Mouse (Mus musculus): ENCODE data around the gene Alkbh6. TPM values are rescaled to one million over a fixed set of nuclear protein-coding genes. Genes with fewer than 3 reads are reported as not detected.
A peak's percentile ranks its signal among the peaks of the same experiment; 100 is the strongest.

Alkbh6 gene
- 80.8 and 82.0 TPM in 2 replicates for polyA plus RNA-seq (2015; fragmentation: Nextera tagmentation; extraction: Ambion mirVana)

GRCm38 (mm10) chr7:30308076-30309005 is at the start of gene Alkbh6:
Gene Alkbh6, plus strand, starts transcription at chr7:30308717.
- peak; percentile 99 for ATAC-seq (ENCODE audit: insufficient number of reproducible peaks, low FRiP score, low TSS enrichment, low read depth)
- Histone ChIP-seq H3K9ac (peak within 1 kb of the TSS; percentile 61), H3K27ac (peak within 1 kb of the TSS; percentile 80), H3K9me3 (no peaks in the 10 kb centered on the region), H3K4me2 (peak within 1 kb of the TSS; percentile 87), H3K36me3 (peaks cover 42% of the 10 kb centered on the region), H3K4me3 (peak within 1 kb of the TSS; percentile 68), H3K27me3 (no peaks in the 10 kb centered on the region), H3K4me1 (peaks cover 17% of the 10 kb centered on the region)
- 3% methylated on average over 27 of the region's 27 CpGs for WGBS

GRCm38 (mm10) chr7:30265041-30265440 is 43.5 kb upstream of the Alkbh6 start:
- Histone ChIP-seq H3K4me3 (no peak overlapping the region), H3K27ac (no peak overlapping the region), H3K4me2 (no peak overlapping the region), H3K9ac (no peak overlapping the region), H3K9me3 (no peaks in the 10 kb centered on the region), H3K27me3 (no peaks in the 10 kb centered on the region), H3K4me1 (no peaks in the 10 kb centered on the region), H3K36me3 (peaks cover 23% of the 10 kb centered on the region; the same call in 1 of the 2 replicates)
- no peak for ATAC-seq (ENCODE audit: insufficient number of reproducible peaks, low FRiP score, low TSS enrichment, low read depth)
- WGBS = 91% methylated on average over 2 of the region's 2 CpGs

- peaks cover 28% of the 10 kb centered on the region for H3K36me3 ChIP-seq
- H3K27me3 ChIP-seq = no peaks in the 10 kb centered on the region
- H3K27ac ChIP-seq = no peak overlapping the region
- H3K4me1 ChIP-seq = no peaks in the 10 kb centered on the region
- no peak overlapping the region for H3K4me3 ChIP-seq
- no peaks in the 10 kb centered on the region for H3K9me3 ChIP-seq
- no peak for ATAC-seq (ENCODE audit: insufficient number of reproducible peaks, low FRiP score, low TSS enrichment, low read depth)
- H3K4me2 ChIP-seq = no peak overlapping the region
- no peak overlapping the region for H3K9ac ChIP-seq
- 98% methylated on average over 5 of the region's 5 CpGs for WGBS
Measured at GRCm38 (mm10) chr7:30265531-30265930, 43.0 kb upstream of the Alkbh6 start.

GRCm38 (mm10) chr7:30265935-30266334 is 42.6 kb upstream of the Alkbh6 start:
- Histone ChIP-seq H3K36me3 (peaks cover 30% of the 10 kb centered on the region), H3K9me3 (no peaks in the 10 kb centered on the region), H3K4me3 (no peak overlapping the region), H3K27ac (no peak overlapping the region), H3K4me1 (no peaks in the 10 kb centered on the region), H3K27me3 (no peaks in the 10 kb centered on the region), H3K4me2 (no peak overlapping the region), H3K9ac (no peak overlapping the region)
- 93% methylated on average over 7 of the region's 7 CpGs for WGBS
- no peak for ATAC-seq (ENCODE audit: insufficient number of reproducible peaks, low FRiP score, low TSS enrichment, low read depth)

- no peak for ATAC-seq (ENCODE audit: insufficient number of reproducible peaks, low FRiP score, low TSS enrichment, low read depth)
- H3K36me3 ChIP-seq = peaks cover 29% of the 10 kb centered on the region
- no peak overlapping the region for H3K27ac ChIP-seq
- H3K9ac ChIP-seq = no peak overlapping the region
- no peaks in the 10 kb centered on the region for H3K27me3 ChIP-seq
- no peaks in the 10 kb centered on the region for H3K4me1 ChIP-seq
- no peak overlapping the region for H3K4me3 ChIP-seq
- WGBS = 80% methylated on average over 3 of the region's 3 CpGs
- no peak overlapping the region for H3K4me2 ChIP-seq
- no peaks in the 10 kb centered on the region for H3K9me3 ChIP-seq
Measured at GRCm38 (mm10) chr7:30266780-30267179, 41.7 kb upstream of the Alkbh6 start.

GRCm38 (mm10) chr7:30269641-30270040 is 38.9 kb upstream of the Alkbh6 start:
- H3K36me3 ChIP-seq = peaks cover 19% of the 10 kb centered on the region; the same call in 1 of the 2 replicates
- no peaks in the 10 kb centered on the region for H3K4me1 ChIP-seq
- ATAC-seq (ENCODE audit: insufficient number of reproducible peaks, low FRiP score, low TSS enrichment, low read depth) = no peak
- WGBS = 85% methylated on average over 4 of the region's 4 CpGs
- no peak overlapping the region for H3K4me3 ChIP-seq
- no peak overlapping the region for H3K4me2 ChIP-seq
- no peak overlapping the region for H3K9ac ChIP-seq
- H3K27me3 ChIP-seq = no peaks in the 10 kb centered on the region
- no peak overlapping the region for H3K27ac ChIP-seq
- no peaks in the 10 kb centered on the region for H3K9me3 ChIP-seq

GRCm38 (mm10) chr7:30274383-30274782 is 34.1 kb upstream of the Alkbh6 start:
- Histone ChIP-seq H3K4me3 (no peak overlapping the region), H3K36me3 (peaks cover 15% of the 10 kb centered on the region; the same call in 1 of the 2 replicates), H3K4me1 (no peaks in the 10 kb centered on the region), H3K27me3 (no peaks in the 10 kb centered on the region), H3K4me2 (no peak overlapping the region), H3K9me3 (no peaks in the 10 kb centered on the region), H3K27ac (no peak overlapping the region), H3K9ac (no peak overlapping the region)
- 70% methylated on average over 6 of the region's 6 CpGs for WGBS
- ATAC-seq (ENCODE audit: insufficient number of reproducible peaks, low FRiP score, low TSS enrichment, low read depth) = no peak

- Histone ChIP-seq H3K36me3 (no peaks in the 10 kb centered on the region), H3K27ac (no peak overlapping the region), H3K27me3 (no peaks in the 10 kb centered on the region), H3K9ac (no peak overlapping the region), H3K4me3 (no peak overlapping the region), H3K4me2 (peak overlapping the region; percentile 92; the same call in 1 of the 2 replicates), H3K9me3 (no peaks in the 10 kb centered on the region), H3K4me1 (peaks cover 16% of the 10 kb centered on the region)
- ATAC-seq (ENCODE audit: insufficient number of reproducible peaks, low FRiP score, low TSS enrichment, low read depth) = no peak
- 40% methylated on average over 2 of the region's 2 CpGs for WGBS
Measured at GRCm38 (mm10) chr7:30278911-30279310, 29.6 kb upstream of the Alkbh6 start.

GRCm38 (mm10) chr7:30279536-30279935 is 29.0 kb upstream of the Alkbh6 start:
- Histone ChIP-seq H3K9me3 (no peaks in the 10 kb centered on the region), H3K27ac (no peak overlapping the region), H3K4me2 (peak overlapping the region; percentile 92), H3K4me3 (peak overlapping the region; percentile 81), H3K9ac (0 out of 2 replicates have a peak overlapping the region, but pooled peaks have one; percentile 28), H3K27me3 (no peaks in the 10 kb centered on the region), H3K4me1 (peaks cover 16% of the 10 kb centered on the region), H3K36me3 (no peaks in the 10 kb centered on the region)
- WGBS = 0% methylated on average over 6 of the region's 6 CpGs
- ATAC-seq (ENCODE audit: insufficient number of reproducible peaks, low FRiP score, low TSS enrichment, low read depth) = no peak

GRCm38 (mm10) chr7:30279951-30280669 is 28.4 kb upstream of the Alkbh6 start, which contains the start of the genes Thap8 and Wdr62:
Gene Thap8, plus strand, starts transcription at chr7:30280094.
Gene Wdr62, minus strand, starts transcription at chr7:30280419.
- WGBS = under 1% methylated on average over 49 of the region's 49 CpGs
- peak; percentile 95 for ATAC-seq (ENCODE audit: insufficient number of reproducible peaks, low FRiP score, low TSS enrichment, low read depth)
- Histone ChIP-seq H3K9me3 (no peaks in the 10 kb centered on the region), H3K36me3 (no peaks in the 10 kb centered on the region), H3K4me2 (peak within 1 kb of the TSS; percentile 92), H3K4me3 (peak within 1 kb of the TSS; percentile 81), H3K27me3 (no peaks in the 10 kb centered on the region), H3K4me1 (peaks cover 16% of the 10 kb centered on the region), H3K9ac (peak within 1 kb of the TSS; percentile 31), H3K27ac (peak within 1 kb of the TSS; percentile 96)

GRCm38 (mm10) chr7:30280670-30281138 is 27.8 kb upstream of the Alkbh6 start:
- Histone ChIP-seq H3K4me3 (peak overlapping the region; percentile 81), H3K36me3 (no peaks in the 10 kb centered on the region), H3K27ac (peak overlapping the region; percentile 96), H3K9me3 (no peaks in the 10 kb centered on the region), H3K9ac (peak overlapping the region; percentile 31), H3K4me1 (peaks cover 16% of the 10 kb centered on the region), H3K4me2 (peak overlapping the region; percentile 92), H3K27me3 (no peaks in the 10 kb centered on the region)
- WGBS = under 1% methylated on average over 20 of the region's 20 CpGs
- ATAC-seq (ENCODE audit: insufficient number of reproducible peaks, low FRiP score, low TSS enrichment, low read depth) = peak; percentile 83
